Mouse (Mus musculus) liver, adult 2 months (tissue): ENCODE measurements around the gene Skp2. TPM values are rescaled to one million over a fixed set of nuclear protein-coding genes. Genes with fewer than 3 reads are reported as not detected.
A peak's percentile ranks its signal among the peaks of the same experiment; 100 is the strongest.

Experiments used
- DNase-seq: peaks from one replicate; pipeline ENCODE4 v3.0.0-alpha.2; 2011; ENCODE audit warnings: low read depth, low spot score; ENCODE audit errors: extremely low read depth
- H3K27ac ChIP-seq: fragments of 200-500 bp; replicated peaks from 2 replicates; pipeline ENCODE4 v1.5.1; 2012; ENCODE audit warnings: low read depth, mild to moderate bottlenecking, control low read depth, inconsistent platforms, low read length; ENCODE audit not compliant: insufficient read depth
- H3K27me3 ChIP-seq: fragments of 200-500 bp; 2 replicates; pipeline ENCODE4 v1.6.1; 2012; ENCODE audit warnings: mild to moderate bottlenecking, moderate library complexity, low read length, inconsistent platforms; ENCODE audit not compliant: control insufficient read depth, insufficient read depth
- H3K36me3 ChIP-seq: fragments of 200-500 bp; 2 replicates; pipeline ENCODE4 v1.6.1; 2012; ENCODE audit warnings: low read length, inconsistent platforms; ENCODE audit not compliant: control insufficient read depth, insufficient read depth
- H3K4me1 ChIP-seq: fragments of 200-500 bp; 2 replicates; pipeline ENCODE4 v1.6.1; 2011; ENCODE audit warnings: low read length; ENCODE audit not compliant: control insufficient read depth, insufficient read depth
- H3K4me3 ChIP-seq: fragments of 200-500 bp; 2 replicates; pipeline ENCODE4 v1.5.1; 2011; ENCODE audit warnings: low read depth, mild to moderate bottlenecking, control low read depth, low read length, moderate library complexity; ENCODE audit not compliant: insufficient read depth
- H3K79me2 ChIP-seq: fragments of 200-500 bp; 2 replicates; pipeline ENCODE4 v1.6.1; 2012; ENCODE audit warnings: inconsistent platforms, mild to moderate bottlenecking, low read length, moderate library complexity; ENCODE audit not compliant: control insufficient read depth, insufficient read depth
- H3K9ac ChIP-seq: fragments of 200-500 bp; 2 replicates; pipeline ENCODE4 v1.6.1; 2012; ENCODE audit warnings: low read depth, mild to moderate bottlenecking, control low read depth, inconsistent platforms, low read length
- CTCF ChIP-seq: fragments of 200-500 bp; IDR thresholded peaks from 2 replicates; pipeline ENCODE4 v1.5.1; 2011; ENCODE audit warnings: low read depth, low read length, control low read depth
- POLR2A ChIP-seq: fragments of 200-500 bp; IDR thresholded peaks from 2 replicates; pipeline ENCODE4 v1.6.1; 2011; ENCODE audit warnings: low read length, control low read depth; ENCODE audit not compliant: insufficient read depth; ENCODE audit errors: extremely low read depth
- WGBS: fragments of 180-500 bp; shearing (Covaris S2); methylation state at CpG from one replicate; pipeline ENCODE4 v1.1.7; 2018; 5-methylcytosine and 5-hydroxymethylcytosine counted together
- polyA plus RNA-seq: library from polyadenylated mRNA; depleted of rRNA; stranded (reverse); fragments of >200 nt; gene quantifications from 2 replicates; pipeline ENCODE4 v1.2.3, GENCODE M21; 2012
- total RNA-seq: library from RNA; depleted of rRNA; stranded (reverse); fragments of >200 nt; gene quantifications from 2 replicates; pipeline ENCODE4 v1.2.3, GENCODE M21; 2014

Skp2 gene
- total and polyA plus RNA-seq, 2 experiments = 0.29 to 1.7 TPM

- Histone ChIP-seq H3K27ac (no peak overlapping the region), H3K27me3 (no peaks in the 10 kb centered on the region), H3K4me3 (no peak overlapping the region), H3K79me2 (peaks cover 34% of the 10 kb centered on the region; the same call in 1 of the 2 replicates), H3K9ac (no peak overlapping the region), H3K4me1 (peaks cover 40% of the 10 kb centered on the region), H3K36me3 (peaks cover 2% of the 10 kb centered on the region)
- no peak for DNase-seq
- 46% methylated on average over 5 of the region's 5 CpGs for WGBS
- no peak for TF ChIP-seq CTCF
- TF ChIP-seq POLR2A = no peak
Measured at GRCm38 (mm10) chr15:9079626-9080025, 75.6 kb downstream of the Skp2 start.

GRCm38 (mm10) chr15:9078481-9079300, 76.5 kb downstream of the Skp2 start:
- WGBS = 29% methylated on average over 12 of the region's 12 CpGs
- H3K79me2 ChIP-seq = peaks cover 36% of the 10 kb centered on the region; the same call in 1 of the 2 replicates
- peaks cover 45% of the 10 kb centered on the region for H3K4me1 ChIP-seq
- peak overlapping the region; percentile 34; the same call in 1 of the 2 replicates for H3K9ac ChIP-seq
- H3K27me3 ChIP-seq = no peaks in the 10 kb centered on the region
- H3K27ac ChIP-seq = peak overlapping the region; percentile 66
- H3K4me3 ChIP-seq = no peak overlapping the region
- TF ChIP-seq CTCF = no peak
- no peak for TF ChIP-seq POLR2A
- peaks cover 2% of the 10 kb centered on the region for H3K36me3 ChIP-seq
- peak; percentile 52 for DNase-seq

- no peak overlapping the region for H3K27ac ChIP-seq
- H3K4me1 ChIP-seq = peaks cover 33% of the 10 kb centered on the region
Measured at GRCm38 (mm10) chr15:9075608-9076200, 79.5 kb downstream of the Skp2 start.

GRCm38 (mm10) chr15:9074671-9075070, 80.6 kb downstream of the Skp2 start:
- TF ChIP-seq POLR2A (no peak), CTCF (no peak)
- no peak overlapping the region for H3K4me3 ChIP-seq
- no peaks in the 10 kb centered on the region; the same call in 1 of the 2 replicates for H3K36me3 ChIP-seq
- peak; percentile 73 for DNase-seq
- H3K9ac ChIP-seq = 0 out of 2 replicates have a peak overlapping the region, but pooled peaks have one; percentile 10
- H3K79me2 ChIP-seq = peaks cover 36% of the 10 kb centered on the region; the same call in 1 of the 2 replicates
- H3K27ac ChIP-seq = peak overlapping the region; percentile 59
- peaks cover 31% of the 10 kb centered on the region for H3K4me1 ChIP-seq
- 9% methylated on average over 4 of the region's 4 CpGs for WGBS
- H3K27me3 ChIP-seq = no peaks in the 10 kb centered on the region

More at GRCm38 (mm10) chr15:9075608-9076200, 79.5 kb downstream of the Skp2 start:
- H3K4me3 ChIP-seq = no peak overlapping the region
- no peaks in the 10 kb centered on the region; the same call in 1 of the 2 replicates for H3K36me3 ChIP-seq
- 53% methylated on average over 14 of the region's 14 CpGs for WGBS
- TF ChIP-seq CTCF (no peak), POLR2A (no peak)
- H3K9ac ChIP-seq = no peak overlapping the region
- H3K27me3 ChIP-seq = no peaks in the 10 kb centered on the region
- DNase-seq = no peak
- H3K79me2 ChIP-seq = peaks cover 36% of the 10 kb centered on the region; the same call in 1 of the 2 replicates

GRCm38 (mm10) chr15:9074139-9074538, 81.1 kb downstream of the Skp2 start:
- Histone ChIP-seq H3K27ac (peak overlapping the region; percentile 34), H3K27me3 (no peaks in the 10 kb centered on the region), H3K4me3 (peak overlapping the region; percentile 5; the same call in 1 of the 2 replicates), H3K9ac (no peak overlapping the region; the same call in 1 of the 2 replicates), H3K79me2 (peaks cover 34% of the 10 kb centered on the region; the same call in 1 of the 2 replicates), H3K36me3 (no peaks in the 10 kb centered on the region; the same call in 1 of the 2 replicates), H3K4me1 (peaks cover 34% of the 10 kb centered on the region)
- 13% methylated on average over 2 of the region's 2 CpGs for WGBS
- DNase-seq = peak; percentile 70
- no peak for TF ChIP-seq POLR2A
- TF ChIP-seq CTCF = no peak
